Mouse (Mus musculus): Measurements from ENCODE around the gene Slf1. TPM values are rescaled to one million over a fixed set of nuclear protein-coding genes. Genes with fewer than 3 reads are reported as not detected.

Gene Slf1
- total and polyA plus RNA-seq, 3 experiments = 3.6 to 46.5 (median 41.5) TPM

DNA sequence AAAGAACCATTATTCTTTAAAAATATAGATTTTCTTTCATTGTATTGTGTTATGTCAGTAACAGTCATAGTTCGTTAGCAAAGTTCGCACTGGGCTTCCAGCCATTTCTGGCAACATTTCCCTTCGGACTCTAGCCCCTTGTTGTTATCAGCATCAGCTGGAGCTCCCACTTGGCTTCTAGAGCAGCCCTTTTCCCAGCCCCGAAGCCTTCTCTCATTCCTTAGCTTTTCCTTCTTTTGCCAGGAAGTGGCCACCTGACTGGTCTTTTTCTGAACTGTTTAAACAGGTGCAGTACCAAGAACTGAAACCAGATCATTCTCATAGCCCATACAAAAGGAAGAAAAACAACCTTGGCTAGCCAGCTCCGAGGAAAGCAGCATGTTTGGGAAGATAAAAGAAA, 105.7 kb downstream of the Slf1 start:
- no peak for ATAC-seq (ENCODE audit: extremely low read depth, insufficient number of reproducible peaks, low FRiP score, poor library complexity, severe bottlenecking)
- DNase-seq (ENCODE audit: low spot score) = no peak
- no peaks in the 10 kb centered on the region for H3K4me1 ChIP-seq (ENCODE audit: insufficient read depth, low read depth, low read length)
- H3K36me3 ChIP-seq (replicated peaks) = no peaks in the 10 kb centered on the region
- H3K9me3 ChIP-seq (replicated peaks) = no peaks in the 10 kb centered on the region
- no peak for TF ChIP-seq GATA1 (IDR thresholded peaks at IDR 0.05; ENCODE audit: borderline replicate concordance, low read length)
- no peak for TF ChIP-seq TAL1 (conservative IDR thresholded peaks at IDR 0.05; ENCODE audit: low read depth, low read length)
- no peak for TF ChIP-seq CTCF (IDR thresholded peaks at IDR 0.05; ENCODE audit: low read depth, low read length)
- no peak for TF ChIP-seq POLR2AphosphoS5 (IDR thresholded peaks at IDR 0.05; ENCODE audit: insufficient replicate concordance, low read depth, low read length)
- TF ChIP-seq GATA2 (IDR thresholded peaks at IDR 0.05; ENCODE audit: borderline replicate concordance, low read depth, low read length) = no peak
- no peak overlapping the region for H3K4me3 ChIP-seq (ENCODE audit: low read depth, low read length)
- no peaks in the 10 kb centered on the region for H3K27me3 ChIP-seq (ENCODE audit: insufficient read depth, low read length)

DNA sequence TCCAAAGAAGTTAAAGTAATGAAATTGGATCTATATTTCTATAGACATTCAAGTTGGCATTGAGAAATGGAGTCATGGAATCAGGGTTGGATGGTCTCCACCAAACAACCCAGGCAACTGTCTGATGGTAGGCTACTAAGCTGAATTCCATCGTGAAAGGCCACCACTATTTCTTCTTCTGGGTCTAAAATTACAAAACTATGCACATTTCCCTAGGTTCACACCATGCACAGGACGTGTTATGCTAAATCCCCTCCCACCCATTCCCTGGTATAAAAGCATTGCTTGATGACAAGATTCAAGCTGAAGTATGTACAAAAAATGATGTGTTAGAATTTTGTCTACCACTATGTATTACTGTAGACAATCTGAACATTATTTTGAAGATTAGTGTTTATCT, 116.4 kb downstream of the Slf1 start:
- Histone ChIP-seq H3K9me3 (replicated peaks) (no peaks in the 10 kb centered on the region), H3K27me3 (ENCODE audit: insufficient read depth, low read length) (peaks cover under 1% of the 10 kb centered on the region; the same call in 1 of the 2 replicates), H3K36me3 (replicated peaks) (no peaks in the 10 kb centered on the region), H3K4me1 (ENCODE audit: insufficient read depth, low read depth, low read length) (no peaks in the 10 kb centered on the region), H3K4me3 (ENCODE audit: low read depth, low read length) (no peak overlapping the region)
- no peak for TF ChIP-seq GATA1 (IDR thresholded peaks at IDR 0.05; ENCODE audit: borderline replicate concordance, low read length)
- TF ChIP-seq TAL1 (conservative IDR thresholded peaks at IDR 0.05; ENCODE audit: low read depth, low read length) = no peak
- ATAC-seq (ENCODE audit: extremely low read depth, insufficient number of reproducible peaks, low FRiP score, poor library complexity, severe bottlenecking) (no peak), DNase-seq (ENCODE audit: low spot score) (no peak)

DNA sequence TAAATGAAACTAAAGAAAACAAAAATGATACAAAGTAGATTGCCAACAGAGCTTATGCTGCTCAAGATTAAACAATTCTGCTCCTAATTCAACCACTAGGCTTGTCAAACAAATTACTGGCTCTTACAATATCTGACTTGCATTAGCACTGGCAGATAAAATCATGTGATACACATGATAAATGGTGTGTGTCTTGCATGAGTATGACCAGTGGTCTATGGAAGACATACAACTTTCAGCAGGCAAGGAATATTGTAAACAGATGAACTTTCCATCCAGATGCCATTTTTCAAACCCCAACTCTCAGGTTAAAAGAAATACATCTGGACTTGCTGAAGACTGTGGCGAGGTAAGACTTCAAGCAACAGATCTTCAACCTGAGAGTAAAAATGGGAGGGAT, 131.6 kb downstream of the Slf1 start:
- Histone ChIP-seq H3K36me3 (replicated peaks) (no peaks in the 10 kb centered on the region), H3K9me3 (replicated peaks) (no peaks in the 10 kb centered on the region), H3K4me1 (ENCODE audit: insufficient read depth, low read depth, low read length) (no peaks in the 10 kb centered on the region), H3K27me3 (ENCODE audit: insufficient read depth, low read length) (no peaks in the 10 kb centered on the region), H3K4me3 (ENCODE audit: low read depth, low read length) (no peak overlapping the region)
- TF ChIP-seq POLR2AphosphoS5 (IDR thresholded peaks at IDR 0.05; ENCODE audit: insufficient replicate concordance, low read depth, low read length) = no peak
- no peak for TF ChIP-seq TAL1 (conservative IDR thresholded peaks at IDR 0.05; ENCODE audit: low read depth, low read length)
- ATAC-seq (ENCODE audit: extremely low read depth, insufficient number of reproducible peaks, low FRiP score, poor library complexity, severe bottlenecking) (no peak), DNase-seq (ENCODE audit: low spot score) (no peak)

DNA sequence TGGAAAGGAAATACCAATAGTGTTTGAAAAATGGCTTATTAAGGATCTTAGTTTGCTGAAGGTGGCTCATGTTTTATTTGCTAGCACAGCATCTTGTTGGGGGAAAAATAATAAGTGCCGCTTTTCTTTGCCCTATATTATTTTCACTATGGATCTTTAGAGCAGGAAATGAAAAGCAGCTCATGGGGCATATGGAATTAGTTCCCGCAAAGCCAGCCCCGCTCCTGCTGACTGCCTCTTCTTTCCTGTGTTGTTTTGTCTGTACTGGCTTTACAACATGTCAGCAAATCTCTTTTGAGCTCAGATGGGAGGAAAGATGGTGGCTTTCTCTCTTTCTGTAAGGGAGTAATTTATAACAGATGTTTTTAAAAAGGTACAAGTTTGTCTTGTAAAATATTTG, 132.6 kb downstream of the Slf1 start:
- ATAC-seq (ENCODE audit: extremely low read depth, insufficient number of reproducible peaks, low FRiP score, poor library complexity, severe bottlenecking) = no peak
- no peaks in the 10 kb centered on the region for H3K36me3 ChIP-seq (replicated peaks)
- TF ChIP-seq GATA1 (IDR thresholded peaks at IDR 0.05; ENCODE audit: borderline replicate concordance, low read length) = no peak
- TF ChIP-seq CTCF (IDR thresholded peaks at IDR 0.05; ENCODE audit: low read depth, low read length) = no peak
- no peak for TF ChIP-seq POLR2AphosphoS5 (IDR thresholded peaks at IDR 0.05; ENCODE audit: insufficient replicate concordance, low read depth, low read length)
- no peak for TF ChIP-seq GATA2 (IDR thresholded peaks at IDR 0.05; ENCODE audit: borderline replicate concordance, low read depth, low read length)
- TF ChIP-seq TAL1 (conservative IDR thresholded peaks at IDR 0.05; ENCODE audit: low read depth, low read length) = no peak

More for the DNA sequence above, 132.6 kb downstream of the Slf1 start:
- Histone ChIP-seq H3K4me3 (ENCODE audit: low read depth, low read length) (no peak overlapping the region), H3K27me3 (ENCODE audit: insufficient read depth, low read length) (no peaks in the 10 kb centered on the region), H3K4me1 (ENCODE audit: insufficient read depth, low read depth, low read length) (no peaks in the 10 kb centered on the region), H3K9me3 (replicated peaks) (no peaks in the 10 kb centered on the region)
- DNase-seq (ENCODE audit: low spot score) = no peak

Other genes starting within 250 kb of the Slf1 start
- gene 2210408I21Rik, start 67 bp upstream of the Slf1 start, total RNA-seq (2014; fragmentation: Nextera tagmentation) = 8.1 and 28.2 TPM in 2 replicates
- gene 2210408I21Rik, start 67 bp upstream of the Slf1 start, total RNA-seq (2017) = 8.9 and 9.1 TPM in 2 replicates
- 0.02 and 0.05 TPM in 2 replicates for gene 2210408I21Rik, start 67 bp upstream of the Slf1 start, polyA plus RNA-seq (2012)

Measured in G1E (cell line).